Mouse (Mus musculus) myocyte (in vitro differentiated cells): ENCODE results near the gene Adgrl2.

Experiments used
- CEBPB ChIP-seq: IDR thresholded peaks from 2 replicates; pipeline ENCODE4 v1.6.1; 2011; ENCODE audit warnings: mild to moderate bottlenecking, moderate library complexity; ENCODE audit not compliant: poor library complexity, insufficient read depth, severe bottlenecking
- E2F4 ChIP-seq: IDR thresholded peaks from one replicate; pipeline ENCODE4 v1.6.1; 2011; ENCODE audit warnings: mild to moderate bottlenecking, control low read depth, moderate library complexity; ENCODE audit not compliant: insufficient read depth
- MAX ChIP-seq: IDR thresholded peaks from one replicate; pipeline ENCODE4 v1.6.1; 2011; ENCODE audit warnings: low read depth, mild to moderate bottlenecking, control low read depth
- MYOD1 ChIP-seq, 3 experiments: IDR thresholded peaks; one replicate each; pipeline ENCODE4 v1.6.1; 2011; ENCODE audit warnings: control low read depth in 2 of 3, low read depth in 2 of 3, mild to moderate bottlenecking in 2 of 3, moderate library complexity in 1 of 3; ENCODE audit not compliant: insufficient read length in 2 of 3, control insufficient read depth in 1 of 3
- MYOG ChIP-seq, 3 experiments: IDR thresholded peaks; one replicate each; pipeline ENCODE4 v1.6.1; 2011; ENCODE audit warnings: control low read depth in 2 of 3, low read depth in 2 of 3, mild to moderate bottlenecking in 2 of 3; ENCODE audit not compliant: insufficient read length in 2 of 3, control insufficient read depth in 1 of 3, insufficient read depth in 1 of 3
- POLR2A ChIP-seq: IDR thresholded peaks from one replicate; pipeline ENCODE4 v1.6.1; 2011; ENCODE audit warnings: low read depth, mild to moderate bottlenecking, control low read depth, moderate library complexity; ENCODE audit not compliant: insufficient read length
- POLR2AphosphoS2 ChIP-seq: IDR thresholded peaks from one replicate; pipeline ENCODE4 v1.6.1; 2011; ENCODE audit warnings: low read depth, control low read depth; ENCODE audit not compliant: insufficient read length
- TCF12 ChIP-seq: IDR thresholded peaks from one replicate; pipeline ENCODE4 v1.6.1; 2011; ENCODE audit warnings: mild to moderate bottlenecking, control low read depth; ENCODE audit not compliant: poor library complexity, insufficient read depth, severe bottlenecking
- USF1 ChIP-seq: IDR thresholded peaks from one replicate; pipeline ENCODE4 v1.6.1; 2011; ENCODE audit warnings: low read depth, mild to moderate bottlenecking, control low read depth, moderate library complexity

- TF ChIP-seq POLR2AphosphoS2 (no peak), POLR2A (no peak), TCF12 (no peak), USF1 (no peak), MYOD1 (IDR thresholded peaks at IDR 0.05; ENCODE audit: control insufficient read depth in 1 of 3, insufficient read length in 2 of 3, low read depth in 2 of 3) (no peak), MYOG (IDR thresholded peaks at IDR 0.05; ENCODE audit: control insufficient read depth in 1 of 3, insufficient read depth in 1 of 3, insufficient read length in 2 of 3, low read depth in 2 of 3) (no peak), CEBPB (no peak), MAX (no peak), E2F4 (no peak)
These were observed 29.5 kb downstream of the Adgrl2 start for GRCm38 (mm10) chr3:148960751-148961289.
